Mouse (Mus musculus): Measurements from ENCODE around the gene Kit. TPM values are rescaled to one million over a fixed set of nuclear protein-coding genes. Genes with fewer than 3 reads are reported as not detected.

The Kit gene
- polyA plus RNA-seq, 1 experiment from 2014 or later: 6.8 TPM

DNA sequence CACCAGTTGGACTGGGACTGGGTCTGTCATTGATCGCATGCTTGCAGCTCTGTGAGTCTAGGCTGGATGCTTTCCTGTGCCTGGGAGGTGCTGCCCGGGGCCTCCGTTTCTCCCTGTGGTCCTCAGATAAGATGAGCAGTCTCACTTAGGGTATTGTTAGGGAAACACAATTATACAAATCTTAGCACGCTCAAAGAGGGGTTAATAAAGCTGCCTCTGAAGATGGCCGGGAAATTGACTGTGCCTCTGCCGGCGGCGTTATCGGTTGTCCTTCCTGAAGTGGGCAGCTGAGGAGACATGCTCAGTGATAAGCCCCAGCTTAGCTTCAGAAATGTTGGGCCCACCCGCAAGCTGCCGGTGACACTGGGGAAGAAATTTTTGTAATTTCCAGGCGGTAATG, 33.3 kb downstream of the Kit start:
- DNase-seq: no peak
- peak; percentile 40 for ATAC-seq
- Histone ChIP-seq H3K9me3 (ENCODE audit: low read length) (no peaks in the 10 kb centered on the region), H3K27me3 (ENCODE audit: insufficient read depth, low read length) (no peaks in the 10 kb centered on the region), H3K27ac (ENCODE audit: low read depth) (no peak overlapping the region), H3K4me3 (ENCODE audit: low read depth, low read length) (no peak overlapping the region), H3K9ac (replicated peaks) (no peak overlapping the region), H3K36me3 (replicated peaks; ENCODE audit: insufficient read depth, low read length) (no peaks in the 10 kb centered on the region), H3K4me1 (ENCODE audit: insufficient read depth) (no peaks in the 10 kb centered on the region), H3K4me2 (ENCODE audit: low read depth, low read length) (0 out of 2 replicates have a peak overlapping the region, but pooled peaks have one; percentile 7)
- TF ChIP-seq EP300 (IDR thresholded peaks at IDR 0.05; ENCODE audit: low read depth): no peak
- no peak for TF ChIP-seq CTCF (IDR thresholded peaks at IDR 0.05; ENCODE audit: low read depth)
- WGBS (ENCODE audit: insufficient replicate concordance): 53% methylated on average over 12 of the region's 12 CpGs

GRCm38 (mm10) chr5:75612380-75612779, 37.7 kb downstream of the Kit start:
- Histone ChIP-seq H3K9ac (replicated peaks) (no peak overlapping the region), H3K4me2 (ENCODE audit: low read depth, low read length) (no peak overlapping the region), H3K27me3 (ENCODE audit: insufficient read depth, low read length) (no peaks in the 10 kb centered on the region), H3K36me3 (replicated peaks; ENCODE audit: insufficient read depth, low read length) (no peaks in the 10 kb centered on the region), H3K27ac (ENCODE audit: low read depth) (no peak overlapping the region), H3K4me1 (ENCODE audit: insufficient read depth) (no peaks in the 10 kb centered on the region), H3K4me3 (ENCODE audit: low read depth, low read length) (no peak overlapping the region), H3K9me3 (ENCODE audit: low read length) (no peaks in the 10 kb centered on the region)
- ATAC-seq: no peak
- TF ChIP-seq CTCF (IDR thresholded peaks at IDR 0.05; ENCODE audit: low read depth) (no peak), EP300 (IDR thresholded peaks at IDR 0.05; ENCODE audit: low read depth) (no peak)
- no peak for DNase-seq
- WGBS (ENCODE audit: insufficient replicate concordance): 52% methylated on average over 1 of the region's 1 CpGs

DNA sequence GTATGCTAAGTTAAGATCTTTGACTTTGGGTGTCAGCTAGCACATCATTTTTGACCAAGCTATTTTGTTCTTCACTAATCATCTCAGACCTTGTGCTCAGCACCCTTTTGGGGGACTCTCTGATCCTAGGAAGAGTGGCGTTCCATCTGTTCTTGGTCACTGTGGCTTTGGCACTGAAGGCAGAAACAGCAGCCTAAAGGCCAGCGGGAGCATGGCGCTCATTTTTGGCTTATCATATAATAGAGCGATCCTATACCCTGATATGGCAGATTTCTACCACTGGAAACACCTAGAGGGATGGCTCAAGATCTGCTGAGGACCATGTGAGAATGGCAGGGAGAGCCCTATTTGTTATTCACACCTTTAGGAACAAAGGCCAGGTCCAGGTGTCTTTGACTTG, 38.2 kb downstream of the Kit start:
- Histone ChIP-seq H3K4me2 (ENCODE audit: low read depth, low read length) (no peak overlapping the region), H3K9ac (replicated peaks) (no peak overlapping the region), H3K27ac (ENCODE audit: low read depth) (no peak overlapping the region), H3K4me3 (ENCODE audit: low read depth, low read length) (no peak overlapping the region), H3K9me3 (ENCODE audit: low read length) (no peaks in the 10 kb centered on the region), H3K4me1 (ENCODE audit: insufficient read depth) (no peaks in the 10 kb centered on the region), H3K36me3 (replicated peaks; ENCODE audit: insufficient read depth, low read length) (no peaks in the 10 kb centered on the region), H3K27me3 (ENCODE audit: insufficient read depth, low read length) (no peaks in the 10 kb centered on the region)
- no peak for ATAC-seq
- no peak for TF ChIP-seq EP300 (IDR thresholded peaks at IDR 0.05; ENCODE audit: low read depth)
- no peak for TF ChIP-seq CTCF (IDR thresholded peaks at IDR 0.05; ENCODE audit: low read depth)
- 94% methylated on average over 4 of the region's 4 CpGs for WGBS (ENCODE audit: insufficient replicate concordance)
- no peak for DNase-seq

DNA sequence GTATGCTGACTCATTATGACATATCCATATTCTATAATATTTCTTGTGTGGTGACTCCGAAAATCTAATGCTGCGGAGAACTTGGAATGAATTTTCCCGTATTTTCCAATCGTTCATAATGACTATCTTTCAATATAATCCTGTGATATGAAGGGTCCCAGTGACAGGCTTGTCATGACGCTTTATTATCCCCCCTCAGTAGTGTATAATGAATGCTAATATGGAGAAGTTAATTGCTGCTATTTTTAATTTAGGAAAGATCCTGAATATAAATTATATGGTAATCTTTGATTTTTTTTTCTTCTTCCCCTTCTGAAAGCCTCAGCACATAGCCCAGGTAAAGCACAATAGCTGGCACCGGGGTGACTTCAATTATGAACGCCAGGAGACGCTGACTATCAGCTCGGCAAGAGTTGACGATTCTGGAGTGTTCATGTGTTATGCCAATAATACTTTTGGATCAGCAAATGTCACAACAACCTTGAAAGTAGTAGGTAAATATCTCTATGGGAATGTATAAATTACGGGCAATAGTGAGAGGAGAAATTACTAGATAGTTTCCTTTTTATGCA, 40.4 kb downstream of the Kit start:
- H3K9me3 ChIP-seq (ENCODE audit: low read length): no peaks in the 10 kb centered on the region
- no peak overlapping the region for H3K9ac ChIP-seq (replicated peaks)
- WGBS (ENCODE audit: insufficient replicate concordance): 88% methylated on average over 11 of the region's 11 CpGs
- H3K4me1 ChIP-seq (ENCODE audit: insufficient read depth): no peaks in the 10 kb centered on the region
- no peak overlapping the region for H3K4me3 ChIP-seq (ENCODE audit: low read depth, low read length)
- ATAC-seq (no peak), DNase-seq (no peak)
- H3K36me3 ChIP-seq (replicated peaks; ENCODE audit: insufficient read depth, low read length): no peaks in the 10 kb centered on the region
- H3K27me3 ChIP-seq (ENCODE audit: insufficient read depth, low read length): no peaks in the 10 kb centered on the region
- TF ChIP-seq CTCF (IDR thresholded peaks at IDR 0.05; ENCODE audit: low read depth) (no peak), EP300 (IDR thresholded peaks at IDR 0.05; ENCODE audit: low read depth) (no peak)
- no peak overlapping the region for H3K27ac ChIP-seq (ENCODE audit: low read depth)
- no peak overlapping the region for H3K4me2 ChIP-seq (ENCODE audit: low read depth, low read length)

GRCm38 (mm10) chr5:75615624-75616023, 40.9 kb downstream of the Kit start:
- no peak overlapping the region for H3K27ac ChIP-seq (ENCODE audit: low read depth)
- H3K9ac ChIP-seq (replicated peaks): no peak overlapping the region
- TF ChIP-seq EP300 (IDR thresholded peaks at IDR 0.05; ENCODE audit: low read depth): no peak
- no peak for TF ChIP-seq CTCF (IDR thresholded peaks at IDR 0.05; ENCODE audit: low read depth)
- no peaks in the 10 kb centered on the region for H3K27me3 ChIP-seq (ENCODE audit: insufficient read depth, low read length)
- H3K36me3 ChIP-seq (replicated peaks; ENCODE audit: insufficient read depth, low read length): no peaks in the 10 kb centered on the region
- DNase-seq (no peak), ATAC-seq (no peak)
- H3K4me2 ChIP-seq (ENCODE audit: low read depth, low read length): no peak overlapping the region
- 74% methylated on average over 8 of the region's 8 CpGs for WGBS (ENCODE audit: insufficient replicate concordance)
- H3K4me1 ChIP-seq (ENCODE audit: insufficient read depth): no peaks in the 10 kb centered on the region
- H3K9me3 ChIP-seq (ENCODE audit: low read length): no peaks in the 10 kb centered on the region
- no peak overlapping the region for H3K4me3 ChIP-seq (ENCODE audit: low read depth, low read length)

- H3K9ac ChIP-seq (replicated peaks): no peak overlapping the region
- peaks cover 4% of the 10 kb centered on the region; the same call in 1 of the 2 replicates for H3K4me1 ChIP-seq (ENCODE audit: insufficient read depth)
- 81% methylated on average over 4 of the region's 4 CpGs for WGBS (ENCODE audit: insufficient replicate concordance)
- H3K27me3 ChIP-seq (ENCODE audit: insufficient read depth, low read length): no peaks in the 10 kb centered on the region
- TF ChIP-seq CTCF (IDR thresholded peaks at IDR 0.05; ENCODE audit: low read depth): no peak
- no peak for TF ChIP-seq EP300 (IDR thresholded peaks at IDR 0.05; ENCODE audit: low read depth)
- DNase-seq (no peak), ATAC-seq (no peak)
- no peak overlapping the region for H3K4me2 ChIP-seq (ENCODE audit: low read depth, low read length)
- no peak overlapping the region for H3K27ac ChIP-seq (ENCODE audit: low read depth)
- no peaks in the 10 kb centered on the region for H3K36me3 ChIP-seq (replicated peaks; ENCODE audit: insufficient read depth, low read length)
- H3K4me3 ChIP-seq (ENCODE audit: low read depth, low read length): no peak overlapping the region
- no peaks in the 10 kb centered on the region for H3K9me3 ChIP-seq (ENCODE audit: low read length)
Measured at GRCm38 (mm10) chr5:75622401-75622800, 47.7 kb downstream of the Kit start.
